Mouse (Mus musculus) heart, adult 2 months (tissue): ENCODE results near the gene Pknox2. TPM values are rescaled to one million over a fixed set of nuclear protein-coding genes. Genes with fewer than 3 reads are reported as not detected.
A peak's percentile ranks its signal among the peaks of the same experiment; 100 is the strongest.

Experiments used
- DNase-seq, 2 experiments: peaks; one replicate each; pipeline ENCODE4 v3.0.0; 2021
- H3K27ac ChIP-seq: fragments of 200-600 bp; 2 replicates; pipeline ENCODE4 v1.8.1; 2022
- H3K27me3 ChIP-seq: fragments of 200-500 bp; 2 replicates; pipeline ENCODE4 v1.6.1; 2012; ENCODE audit warnings: mild to moderate bottlenecking, low read length, inconsistent platforms, mixed read lengths; ENCODE audit not compliant: control insufficient read depth, insufficient read depth
- H3K36me3 ChIP-seq: fragments of 200-500 bp; 2 replicates; pipeline ENCODE4 v1.6.1; 2012; ENCODE audit warnings: low read length, inconsistent platforms; ENCODE audit not compliant: control insufficient read depth, insufficient read depth
- H3K4me1 ChIP-seq: fragments of 200-500 bp; 2 replicates; pipeline ENCODE4 v1.6.1; 2011; ENCODE audit warnings: low read length; ENCODE audit not compliant: control insufficient read depth, insufficient read depth
- H3K4me3 ChIP-seq: fragments of 200-600 bp; 2 replicates; pipeline ENCODE4 v1.8.1; 2022
- H3K79me2 ChIP-seq: fragments of 200-500 bp; replicated peaks from 2 replicates; pipeline ENCODE4 v1.6.1; 2012; ENCODE audit warnings: mild to moderate bottlenecking, inconsistent platforms, low read length, moderate library complexity, mixed read lengths; ENCODE audit not compliant: control insufficient read depth, insufficient read depth
- H3K9ac ChIP-seq: fragments of 200-500 bp; 2 replicates; pipeline ENCODE4 v1.6.1; 2012; ENCODE audit warnings: low read depth, mild to moderate bottlenecking, control low read depth, inconsistent platforms, low read length, mixed read lengths
- CTCF ChIP-seq: fragments of 200-600 bp; IDR thresholded peaks from 2 replicates; pipeline ENCODE4 v1.8.1; 2022; ENCODE audit warnings: antibody characterized with exemption, mild to moderate bottlenecking, moderate library complexity
- EP300 ChIP-seq: fragments of 200-500 bp; IDR thresholded peaks from 2 replicates; pipeline ENCODE4 v1.6.1; 2011; ENCODE audit warnings: low read depth, low read length, control low read depth; ENCODE audit not compliant: insufficient read depth
- POLR2A ChIP-seq: fragments of 200-500 bp; IDR thresholded peaks from 2 replicates; pipeline ENCODE4 v1.6.1; 2011; ENCODE audit warnings: mild to moderate bottlenecking, low read depth, low read length, control low read depth; ENCODE audit not compliant: insufficient read depth
- WGBS: fragments of 180-500 bp; shearing (Covaris S2); methylation state at CpG from one replicate; pipeline ENCODE4 v1.1.7; 2018; 5-methylcytosine and 5-hydroxymethylcytosine counted together
- intact Hi-C: fragments of 180-260 bp; cut with DNase I; formaldehyde crosslinking; loops from one replicate; pipeline ENCODE4 v1.15.1; 2025
- polyA plus RNA-seq: library from polyadenylated mRNA; depleted of rRNA; stranded (reverse); fragments of >200 nt; gene quantifications from 2 replicates; pipeline ENCODE4 v1.2.3, GENCODE M21; 2012
- total RNA-seq, 2 experiments: library from RNA; stranded (reverse); gene quantifications; 2 replicates each; pipeline ENCODE4 v1.2.3; 2021

Gene Pknox2
- total and polyA plus RNA-seq, 3 experiments, result 7.8 to 9.9 (median 9.0) TPM

DNA sequence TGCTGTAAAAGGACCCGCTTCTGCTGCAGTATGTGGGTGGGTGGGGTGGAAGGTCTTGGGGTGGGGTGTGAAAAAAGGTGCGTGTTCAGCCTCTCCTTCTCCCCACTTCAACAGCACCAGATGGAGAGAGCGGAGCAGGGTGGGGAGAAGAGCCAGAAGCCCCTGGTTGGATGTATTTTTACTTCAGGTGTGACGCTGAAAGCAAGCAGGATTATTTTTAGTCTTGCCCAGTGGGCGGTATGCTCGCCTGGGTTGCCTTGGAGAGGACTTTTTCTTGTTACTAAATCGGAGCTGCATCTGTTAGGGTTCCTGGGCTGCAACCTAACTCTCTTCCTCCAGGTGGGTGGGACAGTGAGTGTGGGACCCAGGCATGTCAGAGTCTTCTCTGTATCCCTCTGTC, 202.4 kb downstream of the Pknox2 start:
- intact Hi-C loops, result no loop called here
- H3K4me3 ChIP-seq, result no peak overlapping the region

DNA sequence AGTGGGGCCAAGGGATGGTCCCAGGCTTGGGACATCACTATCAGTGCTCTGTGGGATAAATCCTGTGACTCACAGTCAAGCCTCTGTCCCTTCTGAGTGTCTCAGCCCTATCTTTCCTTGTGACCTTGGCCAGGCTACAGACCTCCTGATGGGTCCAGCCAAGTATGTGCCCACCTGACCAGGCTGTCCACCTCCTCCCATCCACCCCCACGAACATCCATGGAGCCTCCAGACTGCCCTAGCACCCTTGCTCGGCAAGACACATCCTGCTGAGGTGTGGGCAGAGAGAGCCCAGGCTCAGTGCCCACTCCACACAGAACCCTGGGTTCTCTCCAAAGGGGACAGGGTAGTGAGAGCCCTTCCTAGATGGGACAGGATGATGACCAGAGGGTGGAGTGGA, 204.6 kb downstream of the Pknox2 start:
- peaks cover 4% of the 10 kb centered on the region for H3K4me1 ChIP-seq
- no peak for TF ChIP-seq EP300
- no peak for TF ChIP-seq CTCF
- TF ChIP-seq POLR2A, result no peak
- 78% methylated on average over 2 of the region's 2 CpGs for WGBS
- H3K36me3 ChIP-seq, result no peaks in the 10 kb centered on the region
- H3K4me3 ChIP-seq, result no peak overlapping the region
- intact Hi-C loops, result no loop called here
- H3K79me2 ChIP-seq, result no peaks in the 10 kb centered on the region
- no peak overlapping the region for H3K9ac ChIP-seq
- no peak for DNase-seq
- no peak overlapping the region for H3K27ac ChIP-seq
- H3K27me3 ChIP-seq, result no peaks in the 10 kb centered on the region

More for the DNA sequence above, 202.4 kb downstream of the Pknox2 start:
- 52% methylated on average over 7 of the region's 7 CpGs for WGBS
- no peaks in the 10 kb centered on the region for H3K36me3 ChIP-seq
- no peaks in the 10 kb centered on the region for H3K79me2 ChIP-seq
- H3K27ac ChIP-seq, result no peak overlapping the region; the same call in 1 of the 2 replicates
- no peak for TF ChIP-seq CTCF
- TF ChIP-seq EP300, result no peak
- TF ChIP-seq POLR2A, result no peak
- peaks cover 8% of the 10 kb centered on the region for H3K4me1 ChIP-seq
- no peak overlapping the region for H3K9ac ChIP-seq
- no peaks in the 10 kb centered on the region for H3K27me3 ChIP-seq
- DNase-seq, result no peak

DNA sequence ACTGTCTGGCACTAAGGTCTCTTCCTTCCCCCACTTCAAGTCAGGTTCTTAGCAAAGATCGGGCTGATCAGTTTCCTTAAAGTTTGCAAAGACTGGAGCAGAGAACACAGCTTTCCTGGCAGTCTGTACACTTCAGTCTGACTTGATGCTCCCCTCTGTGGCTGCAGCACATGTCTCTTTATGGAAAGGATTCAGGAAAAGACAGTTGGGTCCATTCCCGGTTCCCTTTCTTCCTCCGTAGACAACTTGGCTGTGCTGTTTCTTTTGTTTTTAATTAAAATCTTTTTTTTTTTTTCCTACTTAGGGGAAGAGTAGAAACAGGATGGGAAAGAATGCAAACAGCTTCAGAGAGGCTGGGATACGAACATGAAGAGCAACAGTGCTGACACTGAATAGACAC, 205.1 kb downstream of the Pknox2 start:
- no peak for DNase-seq
- Histone ChIP-seq H3K27me3 (no peaks in the 10 kb centered on the region), H3K9ac (no peak overlapping the region), H3K4me3 (no peak overlapping the region), H3K79me2 (no peaks in the 10 kb centered on the region), H3K27ac (no peak overlapping the region), H3K4me1 (peaks cover 2% of the 10 kb centered on the region), H3K36me3 (no peaks in the 10 kb centered on the region)
- 47% methylated on average over 4 of the region's 4 CpGs for WGBS
- intact Hi-C loops, result no loop called here
- TF ChIP-seq EP300 (no peak), CTCF (no peak), POLR2A (no peak)

DNA sequence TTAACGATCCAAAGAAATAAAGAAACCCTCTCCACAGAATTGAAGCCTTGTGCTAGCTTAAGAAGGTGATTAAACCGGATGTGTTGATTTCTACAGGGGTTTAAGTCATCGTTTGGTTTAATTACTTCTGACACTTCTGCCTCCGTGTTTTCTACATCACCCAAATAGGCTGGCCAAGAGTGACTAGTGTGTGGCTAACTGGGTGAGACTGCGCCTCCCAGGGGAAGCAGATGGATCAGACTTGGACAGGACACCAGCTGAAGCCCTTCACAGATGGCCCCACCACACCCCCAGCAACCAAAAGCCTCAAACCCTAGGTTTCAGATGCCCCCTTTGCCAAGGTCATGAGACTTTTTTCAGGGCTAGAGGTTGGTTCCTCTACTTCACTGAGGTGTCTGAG, 205.6 kb downstream of the Pknox2 start:
- WGBS, result 37% methylated on average over 5 of the region's 5 CpGs

DNA sequence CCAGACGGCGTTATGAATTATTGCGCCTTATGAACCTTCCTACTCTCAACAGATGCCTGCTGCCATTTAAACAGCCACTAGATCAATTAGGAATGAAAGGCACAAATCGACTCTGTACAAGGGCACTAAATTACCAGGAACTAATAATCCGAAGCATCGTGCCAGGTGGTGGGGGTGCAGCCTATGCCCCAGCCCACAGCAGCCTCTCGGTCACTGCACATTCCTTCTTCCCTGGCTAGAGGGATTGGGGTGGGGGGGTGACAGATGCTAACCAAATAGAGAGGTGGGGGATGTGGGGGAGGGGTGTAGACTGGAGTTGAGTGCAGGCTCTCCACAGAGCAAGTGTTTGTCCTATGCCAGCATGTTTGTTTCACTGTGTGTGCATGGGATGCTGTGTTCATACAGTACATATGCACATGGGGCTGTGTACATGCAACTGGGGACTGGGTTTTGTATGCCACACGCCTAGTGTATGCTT, 208.6 kb downstream of the Pknox2 start:
- Histone ChIP-seq H3K9ac (no peak overlapping the region), H3K27me3 (no peaks in the 10 kb centered on the region), H3K36me3 (no peaks in the 10 kb centered on the region), H3K27ac (no peak overlapping the region), H3K79me2 (no peaks in the 10 kb centered on the region), H3K4me1 (no peaks in the 10 kb centered on the region), H3K4me3 (no peak overlapping the region)
- intact Hi-C loops, result no loop called here
- WGBS, result 87% methylated on average over 8 of the region's 8 CpGs
- TF ChIP-seq CTCF, result no peak
- no peak for DNase-seq

More for the DNA sequence above, 205.6 kb downstream of the Pknox2 start:
- Histone ChIP-seq H3K4me3 (no peak overlapping the region), H3K36me3 (no peaks in the 10 kb centered on the region), H3K9ac (no peak overlapping the region), H3K79me2 (no peaks in the 10 kb centered on the region), H3K4me1 (no peaks in the 10 kb centered on the region), H3K27ac (no peak overlapping the region), H3K27me3 (no peaks in the 10 kb centered on the region)
- intact Hi-C loops, result no loop called here
- TF ChIP-seq EP300 (no peak), CTCF (no peak), POLR2A (no peak)
- DNase-seq, result no peak

DNA sequence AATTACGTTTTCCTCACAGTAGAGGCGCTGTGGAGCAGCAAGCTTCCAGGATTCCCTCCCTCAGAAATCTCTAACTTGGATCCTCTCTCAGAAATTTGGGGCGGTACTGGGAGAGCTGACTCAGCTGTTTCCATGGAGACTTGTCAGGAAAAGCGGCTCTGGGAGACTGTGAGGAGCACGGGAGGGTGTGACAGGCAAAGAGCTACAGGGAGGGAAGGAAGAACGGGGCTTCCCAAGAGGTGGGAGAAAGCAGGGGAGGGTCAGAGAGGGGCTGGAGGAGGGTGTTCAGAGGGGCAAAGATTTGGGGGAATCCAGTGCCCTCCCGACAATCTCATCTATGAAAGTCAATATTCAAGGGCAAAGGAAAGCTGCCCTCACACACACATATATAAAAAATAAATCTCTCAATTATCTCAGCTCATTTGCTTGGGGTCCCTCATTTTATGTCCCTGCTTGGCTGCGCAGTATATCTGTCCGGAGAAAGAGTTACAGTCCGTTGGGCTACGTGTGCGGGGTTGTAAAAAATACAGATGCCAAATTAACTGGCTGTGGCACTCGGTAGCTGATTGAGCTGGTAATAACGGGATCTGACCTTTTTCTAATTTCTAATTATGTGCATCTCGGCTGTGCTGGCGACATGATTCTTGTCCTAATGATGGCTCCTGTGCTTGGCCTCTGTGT, 213.3 kb downstream of the Pknox2 start:
- no peaks in the 10 kb centered on the region for H3K36me3 ChIP-seq
- no peak overlapping the region for H3K4me3 ChIP-seq
- 56% methylated on average over 16 of the region's 16 CpGs for WGBS
- H3K27me3 ChIP-seq, result no peaks in the 10 kb centered on the region
- peak; percentile 42 for DNase-seq
- no peak overlapping the region for H3K27ac ChIP-seq
- H3K79me2 ChIP-seq, result no peaks in the 10 kb centered on the region
- H3K4me1 ChIP-seq, result no peaks in the 10 kb centered on the region
- intact Hi-C loops, result no loop called here
- TF ChIP-seq CTCF (peak; percentile 71), EP300 (no peak)
- H3K9ac ChIP-seq, result no peak overlapping the region
